Mouse (Mus musculus) spleen, adult 18-20 months (tissue): Measurements from ENCODE around the gene Rpf2.

ENCODE experiments used
- DNase-seq, 2 experiments: peaks; one replicate each; pipeline ENCODE4 v3.0.0; 2022; ENCODE audit warnings: mixed read lengths in 2 of 2

Gene Rpf2

DNA sequence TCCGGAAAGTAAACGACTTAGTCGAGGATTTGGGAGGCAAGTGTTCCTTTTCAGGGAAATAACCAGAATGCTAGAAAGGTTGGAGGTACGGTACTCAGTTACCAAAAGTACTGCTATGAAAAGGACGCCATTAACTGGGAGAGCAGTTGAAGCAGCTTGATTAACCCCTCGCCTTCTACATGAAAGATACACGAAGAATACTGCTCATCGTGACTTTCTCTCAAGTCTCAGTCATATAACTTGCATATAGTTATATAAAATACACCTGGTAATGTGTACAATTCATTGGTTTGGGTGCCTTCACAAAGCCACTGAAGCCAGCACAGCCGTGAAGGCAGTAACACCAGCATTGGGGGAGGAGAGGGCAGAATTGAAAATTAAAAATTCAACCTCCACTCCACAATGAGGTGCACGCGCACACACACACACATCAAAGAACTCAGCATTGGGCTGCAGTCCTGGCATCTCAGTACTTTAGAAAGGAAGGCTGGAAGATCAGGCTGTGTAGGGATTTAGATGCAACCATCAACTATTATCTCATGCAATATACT lies 405 bp upstream of the Rpf2 start:
- DNase-seq = no peak

DNA sequence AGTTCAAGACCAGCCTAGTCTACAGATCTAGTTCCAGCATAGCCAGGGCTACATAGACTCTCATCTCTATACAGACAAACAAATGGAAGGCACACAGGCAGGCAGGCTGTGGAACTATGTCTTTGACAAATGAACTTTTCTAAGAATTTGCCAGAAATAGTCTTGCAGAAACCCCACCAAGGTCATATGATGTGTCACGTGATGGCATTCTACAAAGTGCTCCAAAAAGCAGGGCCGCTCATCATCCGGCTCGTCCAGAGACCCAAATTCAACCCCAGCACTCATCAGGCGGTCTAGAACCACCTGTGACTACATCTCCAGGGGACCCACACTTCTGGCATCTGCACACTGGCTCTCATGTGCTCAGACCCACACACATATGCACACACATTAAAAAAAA lies 9.0 kb downstream of the Rpf2 start:
- no peak for DNase-seq

DNA sequence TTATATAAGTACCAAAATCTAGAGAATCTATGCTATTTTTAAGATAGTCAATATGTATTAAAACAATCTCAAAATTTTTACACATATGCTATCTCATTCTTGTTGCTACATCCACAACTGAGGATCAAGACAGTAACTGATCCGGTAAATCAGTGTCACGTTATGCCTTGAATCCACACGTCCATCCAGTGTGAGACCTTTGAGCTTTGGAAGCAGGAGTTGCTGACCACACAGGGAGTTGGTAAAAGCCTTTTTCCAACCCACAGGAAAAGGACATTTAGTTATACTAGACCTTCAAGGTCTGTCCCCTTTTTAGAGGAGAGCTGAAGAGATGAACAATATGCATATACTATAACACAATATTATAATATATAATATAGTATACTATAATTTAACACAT lies 13.6 kb downstream of the Rpf2 start:
- no peak for DNase-seq

GRCm38 (mm10) chr10:40232442-40232841 lies 14.4 kb downstream of the Rpf2 start:
- no peak for DNase-seq

DNA sequence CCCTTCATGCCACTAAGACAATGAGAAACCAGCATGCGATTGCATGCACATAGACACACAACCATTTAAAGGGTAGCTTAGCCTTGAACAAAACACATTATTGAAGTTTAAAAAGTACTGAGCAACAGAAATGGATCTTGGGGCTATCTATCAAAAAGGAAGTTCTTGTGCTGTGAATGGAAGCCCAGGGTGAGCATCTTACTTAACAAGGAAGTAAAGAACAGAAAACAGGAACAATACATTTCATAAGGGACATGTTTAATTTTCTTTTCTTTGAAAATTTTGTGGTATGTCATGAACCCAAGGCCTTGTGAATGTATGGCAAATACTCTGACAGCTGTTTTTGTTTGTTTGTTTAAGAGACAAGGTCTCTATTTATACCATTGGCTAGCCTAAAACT lies 17.1 kb downstream of the Rpf2 start:
- DNase-seq = no peak

GRCm38 (mm10) chr10:40227660-40228303 lies 19.1 kb downstream of the Rpf2 start:
- DNase-seq = no peak

- no peak for DNase-seq
Observed at GRCm38 (mm10) chr10:40218874-40219273, 28.0 kb downstream of the Rpf2 start.

DNA sequence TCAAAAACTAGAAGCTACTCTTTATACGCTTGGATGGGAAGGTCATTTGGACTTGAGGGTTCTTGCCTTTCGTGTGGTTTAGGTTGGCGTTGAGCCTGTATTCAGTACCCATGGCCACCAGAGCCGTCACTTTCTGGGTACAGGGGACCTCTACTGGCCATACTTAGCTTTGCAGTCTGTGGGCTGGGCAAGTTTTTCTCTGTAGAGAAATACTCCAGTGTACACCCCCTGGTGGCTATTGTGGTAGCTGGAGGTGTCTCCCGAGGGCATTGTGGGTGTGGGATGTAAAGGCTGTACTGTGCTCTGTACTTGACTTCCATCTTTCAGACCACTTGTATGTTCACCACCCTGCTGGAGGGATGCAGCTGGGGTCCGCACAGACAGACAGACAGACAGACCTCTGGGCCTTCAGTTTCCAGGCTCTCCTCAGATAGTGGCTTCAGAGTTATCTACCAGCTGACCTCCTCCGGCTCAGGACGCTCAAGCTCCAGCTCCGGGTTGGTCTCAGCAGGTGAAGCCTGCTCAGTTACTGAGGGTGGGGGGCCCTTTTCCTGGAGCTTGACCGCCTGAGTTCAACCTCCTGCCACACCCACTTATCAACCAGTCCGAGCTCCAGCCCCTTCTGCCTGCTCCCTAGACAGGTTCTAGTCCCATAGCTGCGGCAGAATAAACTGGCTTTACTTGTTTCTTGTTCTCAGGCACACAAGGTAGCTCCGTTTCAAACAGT lies 34.2 kb downstream of the Rpf2 start:
- DNase-seq = peak; percentile 78 to 86

DNA sequence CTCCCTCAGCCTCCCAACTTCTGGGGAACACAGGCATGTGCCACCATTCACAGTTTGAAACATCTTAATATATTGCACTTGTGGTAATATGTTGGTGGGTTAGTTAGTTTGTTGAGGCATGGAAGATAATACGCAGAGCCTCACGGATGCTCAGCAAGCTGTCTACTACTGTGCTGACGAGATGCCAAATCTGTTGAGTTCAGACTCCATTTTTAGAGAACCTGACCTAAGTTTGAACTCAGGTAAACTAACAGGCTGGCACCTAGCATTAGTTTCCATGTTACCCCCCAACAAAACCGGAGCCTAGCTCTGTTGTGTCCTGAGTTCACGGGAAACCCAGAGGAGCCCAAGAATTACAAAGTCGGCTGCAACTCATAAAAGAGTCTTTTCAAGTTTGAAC lies 51.8 kb downstream of the Rpf2 start:
- DNase-seq = no peak

DNA sequence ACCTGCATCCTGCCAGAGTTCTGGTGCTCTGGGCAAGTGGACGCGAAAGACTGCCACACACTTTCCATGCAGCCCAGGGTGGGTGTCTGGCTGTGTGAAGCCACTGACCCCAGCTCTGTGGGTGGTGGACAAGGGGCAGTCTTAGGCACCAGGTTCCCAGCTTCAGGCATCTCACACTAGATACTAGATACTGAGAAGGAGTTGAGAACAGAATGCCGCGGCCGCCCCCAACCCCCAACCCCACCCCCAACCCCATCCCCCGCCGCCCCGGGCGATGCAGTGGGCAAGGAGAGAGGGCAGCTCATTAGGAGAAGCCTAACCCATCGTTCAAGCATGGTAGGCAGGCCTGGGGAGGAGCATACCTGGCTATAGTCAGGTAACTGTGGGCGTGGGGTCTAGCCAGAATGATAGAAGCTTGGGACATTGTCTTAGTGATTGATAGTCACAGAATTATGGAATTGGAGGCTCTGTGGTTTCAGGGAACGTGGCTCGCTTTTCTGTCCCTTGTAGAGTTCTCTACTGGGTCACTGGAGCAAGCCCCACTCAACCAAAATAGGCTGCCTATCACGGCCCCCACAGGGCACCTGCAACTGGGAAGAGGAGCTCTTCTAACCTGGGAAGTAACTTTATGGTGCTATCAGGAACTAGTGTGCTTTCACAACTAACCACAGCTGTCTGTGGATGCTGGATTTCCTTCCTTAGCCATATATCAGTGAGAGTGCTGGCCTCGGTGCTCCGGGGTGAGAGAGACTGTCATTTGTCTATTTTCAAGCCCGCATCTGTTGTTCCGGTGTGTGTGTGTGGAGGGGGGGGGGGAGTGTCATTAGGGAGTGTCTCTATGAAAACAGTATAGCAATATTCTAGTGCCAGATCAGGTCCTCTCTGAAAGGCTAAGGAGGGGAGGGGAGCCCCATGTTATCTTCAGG lies 54.6 kb downstream of the Rpf2 start:
- no peak for DNase-seq

- DNase-seq = no peak
Observed at GRCm38 (mm10) chr10:40191338-40191979, 55.4 kb downstream of the Rpf2 start.

DNA sequence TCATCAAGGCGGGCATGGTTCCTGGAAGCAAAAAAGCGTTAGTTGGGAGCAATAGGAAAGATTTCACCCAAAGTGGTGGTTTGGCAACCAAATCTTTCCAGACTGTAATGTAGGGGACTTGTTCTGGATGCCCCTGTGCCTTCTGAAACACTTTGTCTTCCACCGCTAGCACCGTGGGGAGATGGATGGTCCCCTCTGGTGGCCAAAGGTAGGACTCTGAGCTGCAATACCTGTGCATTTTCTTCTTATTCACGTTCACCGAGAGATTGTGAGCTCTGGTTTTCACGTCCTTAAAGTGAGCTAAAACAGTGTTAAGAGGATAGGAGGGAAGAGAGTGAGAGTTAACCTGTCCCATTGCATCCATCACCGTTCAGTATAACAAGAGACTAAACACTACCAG lies 56.0 kb downstream of the Rpf2 start:
- DNase-seq = no peak

- DNase-seq = no peak
Observed at GRCm38 (mm10) chr10:40189689-40190088, 57.1 kb downstream of the Rpf2 start.

- no peak for DNase-seq
Observed at GRCm38 (mm10) chr10:40188831-40189230, 58.0 kb downstream of the Rpf2 start.

GRCm38 (mm10) chr10:40185956-40186355 lies 60.9 kb downstream of the Rpf2 start:
- DNase-seq = no peak

DNA sequence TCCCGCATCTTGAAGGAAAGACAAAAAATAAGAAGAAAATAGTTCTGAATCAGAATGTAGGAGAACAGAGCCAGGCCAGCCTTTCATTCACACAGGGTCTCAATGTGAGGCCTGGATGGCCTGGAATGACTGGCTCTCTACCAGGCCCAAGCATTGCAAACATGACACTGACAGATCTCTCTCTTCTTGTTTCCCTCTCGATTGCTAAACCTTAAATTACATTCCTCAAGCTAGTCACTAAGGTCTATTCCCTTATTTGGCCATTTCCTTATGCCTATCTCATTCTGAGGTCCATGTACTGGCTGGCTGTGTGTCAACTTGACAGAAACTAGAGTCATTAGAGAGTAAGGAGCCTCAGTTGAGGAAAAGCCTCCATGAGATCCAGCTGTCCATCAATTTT lies 66.8 kb downstream of the Rpf2 start:
- DNase-seq = no peak

- DNase-seq = no peak
Observed at GRCm38 (mm10) chr10:40179142-40179541, 67.7 kb downstream of the Rpf2 start.

DNA sequence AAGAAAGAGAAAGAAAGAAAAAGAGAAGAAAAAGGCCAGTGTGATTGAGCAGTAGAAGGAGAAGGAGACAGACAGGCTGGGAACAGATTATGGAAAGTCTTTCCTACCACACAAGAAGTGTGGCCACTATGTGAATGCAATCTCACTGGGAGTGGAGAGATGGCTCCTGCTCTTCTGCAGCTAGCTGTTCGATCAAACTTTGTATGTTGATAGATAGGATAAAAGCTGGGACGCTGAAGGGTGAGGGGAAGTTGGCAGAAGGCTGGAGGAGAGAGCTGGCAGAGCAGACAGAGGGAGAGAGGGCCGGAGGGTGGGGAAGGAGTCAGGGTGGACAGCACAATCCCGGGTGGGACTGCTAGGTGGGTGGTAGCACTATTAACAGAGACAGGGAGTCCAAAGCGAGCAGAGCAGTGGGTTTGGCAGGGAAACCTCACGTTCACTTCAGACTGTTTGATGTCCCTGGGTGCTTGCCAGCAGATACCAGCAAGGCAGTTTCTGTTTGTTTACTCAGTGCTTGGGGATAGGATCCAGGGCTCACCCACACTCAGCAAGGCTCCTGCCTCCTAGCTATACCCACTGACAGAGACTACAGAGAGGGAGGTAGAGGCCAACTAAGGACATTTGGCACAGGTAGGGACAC lies 69.4 kb downstream of the Rpf2 start:
- no peak for DNase-seq
